Mouse (Mus musculus) hindbrain, embryonic 16.5 days (tissue): Measurements from ENCODE around the gene Acer3. TPM values are rescaled to one million over a fixed set of nuclear protein-coding genes. Genes with fewer than 3 reads are reported as not detected.

ENCODE experiments used
- ATAC-seq: fragments of 200-750 bp; cut with Nextera tagmentation; 2 replicates; pipeline ENCODE4 v1.8.0; 2017; ENCODE audit warnings: moderate TSS enrichment, moderate library complexity
- H3K27ac ChIP-seq: fragments of 300-500 bp; sonication (generic); 2 replicates; pipeline ENCODE4 v1.5.1; 2014; ENCODE audit warnings: low read depth, mild to moderate bottlenecking, control low read depth, low read length, moderate library complexity
- H3K27me3 ChIP-seq: fragments of 300-500 bp; sonication (generic); replicated peaks from 2 replicates; pipeline ENCODE4 v1.6.1; 2014; ENCODE audit warnings: low read length; ENCODE audit not compliant: control insufficient read depth, insufficient read depth
- H3K36me3 ChIP-seq: fragments of 300-500 bp; sonication (generic); 2 replicates; pipeline ENCODE4 v1.6.1; 2014; ENCODE audit warnings: mild to moderate bottlenecking, low read length, moderate library complexity, mixed read lengths; ENCODE audit not compliant: control insufficient read depth, insufficient read depth
- H3K4me1 ChIP-seq: fragments of 300-500 bp; sonication (generic); 2 replicates; pipeline ENCODE4 v1.6.1; 2014; ENCODE audit warnings: low read depth, low read length; ENCODE audit not compliant: control insufficient read depth, insufficient read depth
- H3K4me2 ChIP-seq: fragments of 300-500 bp; sonication (generic); 2 replicates; pipeline ENCODE4 v1.6.1; 2014; ENCODE audit warnings: mild to moderate bottlenecking, low read length, control low read depth, moderate library complexity
- H3K4me3 ChIP-seq: fragments of 300-500 bp; sonication (generic); 2 replicates; pipeline ENCODE4 v1.5.1; 2014; ENCODE audit warnings: mild to moderate bottlenecking, low read length, control low read depth, moderate library complexity
- H3K9ac ChIP-seq: fragments of 300-500 bp; sonication (generic); 2 replicates; pipeline ENCODE4 v1.6.1; 2014; ENCODE audit warnings: low read depth, mild to moderate bottlenecking, control low read depth, low read length, moderate library complexity
- H3K9me3 ChIP-seq: fragments of 300-500 bp; sonication (generic); 2 replicates; pipeline ENCODE4 v1.6.1; 2014; ENCODE audit warnings: mild to moderate bottlenecking, low read length, moderate library complexity; ENCODE audit not compliant: control insufficient read depth
- WGBS: fragments of 180-500 bp; shearing (Covaris S2); extraction: QIAGEN DNeasy Blood & Tissue Kit; methylation state at CpG from one replicate; pipeline ENCODE4 v1.1.7; 2014; 5-methylcytosine and 5-hydroxymethylcytosine counted together
- polyA plus RNA-seq: library from polyadenylated mRNA; unstranded; fragments of >200 nt; fragmentation: Nextera tagmentation; extraction: Ambion mirVana; gene quantifications from 2 replicates; pipeline ENCODE4 v1.2.1, GENCODE M21; 2015

The Acer3 gene
- polyA plus RNA-seq, 1 experiment from 2014 or later = 29.5 TPM

DNA sequence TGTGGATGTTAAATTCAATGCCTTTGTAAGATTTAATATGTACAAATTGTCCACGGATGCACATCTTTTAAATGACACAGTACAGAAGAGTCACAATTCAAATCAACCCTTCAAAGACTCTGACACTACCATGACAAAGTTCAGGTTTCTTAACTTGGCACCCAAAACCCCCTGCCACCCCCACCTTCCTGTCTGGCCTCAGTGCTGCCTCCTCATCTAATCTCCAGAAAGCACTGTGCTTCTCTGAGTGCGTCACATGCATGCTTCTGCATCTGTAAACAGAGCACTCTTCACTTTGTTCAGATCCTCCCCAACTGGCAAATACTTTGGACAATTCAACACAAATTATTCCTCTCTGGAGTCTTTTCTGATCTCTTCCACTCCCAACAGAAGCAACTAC lies 68.5 kb downstream of the Acer3 start:
- H3K36me3 ChIP-seq = no peaks in the 10 kb centered on the region; the same call in 1 of the 2 replicates
- H3K9me3 ChIP-seq = no peaks in the 10 kb centered on the region
- H3K4me1 ChIP-seq = no peaks in the 10 kb centered on the region
- no peak overlapping the region for H3K9ac ChIP-seq
- H3K4me3 ChIP-seq = no peak overlapping the region
- 95% methylated on average over 2 of the region's 2 CpGs for WGBS
- no peak overlapping the region for H3K27ac ChIP-seq
- H3K4me2 ChIP-seq = no peak overlapping the region
- no peak for ATAC-seq
- H3K27me3 ChIP-seq = no peaks in the 10 kb centered on the region

DNA sequence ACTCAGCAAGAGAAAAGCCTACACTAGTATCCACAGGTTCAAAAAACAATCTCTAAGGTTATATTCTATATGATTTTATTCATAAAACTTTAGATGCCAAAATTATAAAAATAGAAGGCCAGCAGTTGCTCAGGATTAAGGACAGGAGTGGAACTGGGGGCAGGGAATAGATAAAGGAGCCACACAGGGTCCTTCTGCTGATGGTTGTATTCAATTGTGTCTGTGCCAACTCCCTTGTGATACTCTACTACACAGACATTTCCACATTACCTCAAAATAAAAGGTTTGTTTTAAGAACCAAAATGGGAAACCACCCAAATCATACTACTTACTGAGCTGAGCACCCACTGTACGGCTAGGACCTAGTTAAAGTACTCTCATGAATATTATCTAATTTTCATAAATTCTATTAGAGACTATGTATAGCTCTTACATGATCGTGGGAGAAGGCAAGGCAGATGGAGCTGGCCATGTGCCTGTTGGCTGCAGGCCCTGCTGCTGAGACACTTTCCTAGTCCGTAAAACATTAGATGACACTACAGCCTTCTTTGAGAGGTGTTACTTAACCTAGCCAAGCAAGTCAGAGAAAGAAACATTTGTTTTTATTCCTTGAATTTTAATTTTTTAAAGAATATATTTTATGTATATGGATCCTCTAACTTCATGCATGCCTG lies 84.2 kb downstream of the Acer3 start:
- H3K36me3 ChIP-seq = no peaks in the 10 kb centered on the region
- H3K9me3 ChIP-seq = no peaks in the 10 kb centered on the region
- H3K27ac ChIP-seq = no peak overlapping the region
- 62% methylated on average over 3 of the region's 3 CpGs for WGBS
- no peak overlapping the region for H3K4me3 ChIP-seq
- H3K4me2 ChIP-seq = no peak overlapping the region
- H3K9ac ChIP-seq = no peak overlapping the region
- H3K27me3 ChIP-seq = no peaks in the 10 kb centered on the region
- no peaks in the 10 kb centered on the region for H3K4me1 ChIP-seq
- ATAC-seq = 0 out of 2 replicates have a peak, but pooled peaks have one; percentile 58

DNA sequence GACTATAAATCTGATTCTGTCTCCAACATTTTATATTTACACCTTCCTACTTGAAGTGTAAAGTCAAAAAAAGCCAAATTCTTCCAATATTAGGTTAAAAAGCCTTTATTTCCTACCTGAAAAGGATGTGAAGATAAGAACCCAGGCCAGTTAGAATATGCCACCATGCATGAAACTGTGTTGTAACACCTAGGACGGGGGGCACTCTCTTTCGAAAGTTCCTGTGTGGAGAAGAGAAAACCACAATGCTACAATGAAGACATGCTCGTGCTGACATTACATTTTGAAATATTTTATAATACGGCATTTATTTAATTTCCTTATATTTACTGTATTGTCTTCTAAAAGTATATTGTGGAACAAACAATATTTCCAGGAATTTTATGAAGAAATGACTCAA lies 97.2 kb downstream of the Acer3 start:
- H3K9me3 ChIP-seq = no peaks in the 10 kb centered on the region
- H3K4me3 ChIP-seq = no peak overlapping the region
- no peaks in the 10 kb centered on the region for H3K4me1 ChIP-seq
- H3K27ac ChIP-seq = no peak overlapping the region
- no peak for ATAC-seq
- no peak overlapping the region for H3K4me2 ChIP-seq
- 92% methylated on average over 4 of the region's 4 CpGs for WGBS
- H3K27me3 ChIP-seq = no peaks in the 10 kb centered on the region
- H3K36me3 ChIP-seq = no peaks in the 10 kb centered on the region; the same call in 1 of the 2 replicates
- H3K9ac ChIP-seq = no peak overlapping the region

- no peaks in the 10 kb centered on the region for H3K27me3 ChIP-seq
- H3K9me3 ChIP-seq = no peaks in the 10 kb centered on the region
- H3K27ac ChIP-seq = no peak overlapping the region
- no peaks in the 10 kb centered on the region for H3K4me1 ChIP-seq
- no peak overlapping the region for H3K4me2 ChIP-seq
- H3K9ac ChIP-seq = no peak overlapping the region
- no peak overlapping the region for H3K4me3 ChIP-seq
- no peaks in the 10 kb centered on the region; the same call in 1 of the 2 replicates for H3K36me3 ChIP-seq
- ATAC-seq = peak; percentile 50; the same call in 1 of the 2 replicates
Measured at GRCm38 (mm10) chr7:98216713-98217112, 104.3 kb downstream of the Acer3 start.

DNA sequence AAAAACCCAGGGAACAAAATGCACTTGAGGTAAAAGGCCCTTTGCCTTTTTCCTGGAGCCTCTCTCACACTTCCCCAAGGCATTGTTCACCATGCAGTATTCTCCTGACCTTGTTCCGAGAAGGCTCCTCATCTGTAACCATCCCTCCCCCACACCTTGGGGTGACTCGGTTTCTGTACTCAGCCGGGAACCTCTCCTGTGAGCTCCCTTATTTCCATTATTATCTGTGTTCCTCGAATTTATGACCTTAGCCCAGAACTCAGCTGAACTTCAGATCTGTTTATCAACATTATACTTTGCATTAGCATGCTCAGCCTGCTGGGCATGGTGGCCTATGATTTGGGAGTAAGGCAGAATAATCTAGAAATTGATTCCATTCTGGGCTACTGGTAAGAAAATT lies 118.1 kb downstream of the Acer3 start:
- Histone ChIP-seq H3K27me3 (no peaks in the 10 kb centered on the region), H3K9me3 (no peaks in the 10 kb centered on the region), H3K4me1 (no peaks in the 10 kb centered on the region), H3K27ac (no peak overlapping the region), H3K4me2 (no peak overlapping the region), H3K9ac (no peak overlapping the region), H3K36me3 (no peaks in the 10 kb centered on the region), H3K4me3 (no peak overlapping the region)
- 80% methylated on average over 4 of the region's 4 CpGs for WGBS
- ATAC-seq = no peak

- Histone ChIP-seq H3K27ac (no peak overlapping the region), H3K9ac (no peak overlapping the region), H3K9me3 (no peaks in the 10 kb centered on the region), H3K4me1 (no peaks in the 10 kb centered on the region), H3K36me3 (no peaks in the 10 kb centered on the region), H3K27me3 (peaks cover 2% of the 10 kb centered on the region; the same call in 1 of the 2 replicates), H3K4me2 (no peak overlapping the region), H3K4me3 (no peak overlapping the region)
- WGBS = 90% methylated on average over 5 of the region's 5 CpGs
- no peak for ATAC-seq
Measured at GRCm38 (mm10) chr7:98201493-98202028, 119.4 kb downstream of the Acer3 start.

DNA sequence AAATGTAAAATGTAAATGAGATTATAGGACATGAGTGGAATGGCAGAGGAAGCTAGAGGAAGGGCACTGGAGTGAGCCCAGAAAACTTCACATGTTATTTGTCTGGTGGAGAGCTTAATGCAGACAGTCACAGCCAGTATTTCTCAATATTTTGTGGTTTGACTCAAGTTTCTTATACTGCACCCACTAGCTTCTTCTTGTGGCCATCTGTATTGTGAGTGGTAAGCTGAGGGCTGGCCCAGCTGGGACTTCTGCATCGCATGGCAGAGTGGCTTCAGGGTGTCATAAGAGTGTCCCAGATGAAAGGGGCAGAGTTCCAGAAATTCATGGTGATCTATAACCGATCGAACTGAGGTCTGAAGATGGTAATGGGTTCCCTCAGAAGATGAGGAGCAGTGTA lies 120.6 kb downstream of the Acer3 start:
- Histone ChIP-seq H3K9me3 (no peaks in the 10 kb centered on the region), H3K4me2 (no peak overlapping the region), H3K4me1 (no peaks in the 10 kb centered on the region), H3K9ac (no peak overlapping the region), H3K36me3 (no peaks in the 10 kb centered on the region), H3K27ac (no peak overlapping the region), H3K4me3 (no peak overlapping the region), H3K27me3 (peaks cover 7% of the 10 kb centered on the region)
- no peak for ATAC-seq
- WGBS = 89% methylated on average over 3 of the region's 3 CpGs

GRCm38 (mm10) chr7:98199381-98199780 lies 121.6 kb downstream of the Acer3 start, which contains the start of gene B3gnt6:
TSS of gene B3gnt6 (minus strand) at chr7:98199481.
- no peak within 1 kb of the TSS for H3K27ac ChIP-seq
- 96% methylated on average over 4 of the region's 4 CpGs for WGBS
- ATAC-seq = no peak
- H3K9me3 ChIP-seq = no peaks in the 10 kb centered on the region
- H3K4me3 ChIP-seq = no peak within 1 kb of the TSS
- no peak within 1 kb of the TSS for H3K9ac ChIP-seq
- no peaks in the 10 kb centered on the region for H3K36me3 ChIP-seq
- peaks cover 2% of the 10 kb centered on the region for H3K4me1 ChIP-seq
- no peak within 1 kb of the TSS for H3K4me2 ChIP-seq
- peaks cover 13% of the 10 kb centered on the region for H3K27me3 ChIP-seq

GRCm38 (mm10) chr7:98195151-98195801 lies 125.7 kb downstream of the Acer3 start:
- H3K9me3 ChIP-seq = no peaks in the 10 kb centered on the region
- no peaks in the 10 kb centered on the region for H3K36me3 ChIP-seq
- peaks cover 15% of the 10 kb centered on the region for H3K4me1 ChIP-seq
- no peak overlapping the region for H3K4me3 ChIP-seq
- no peak overlapping the region for H3K9ac ChIP-seq
- 60% methylated on average over 10 of the region's 10 CpGs for WGBS
- no peak overlapping the region for H3K27ac ChIP-seq
- peaks cover 29% of the 10 kb centered on the region for H3K27me3 ChIP-seq
- ATAC-seq = no peak
- H3K4me2 ChIP-seq = no peak overlapping the region
